Comparison of ENCODE assay signal across 15 mouse cellular contexts in genomic region chr3:32408811-32409273, GRCm38 (mm10). TPM values are rescaled to one million over a fixed set of nuclear protein-coding genes. Genes with fewer than 3 reads are reported as not detected.
A peak's percentile ranks its signal among the peaks of the same experiment; 100 is the strongest.
DNase-seq lines count a peak whose midpoint lies in the region; ATAC-seq and TF ChIP-seq lines count a peak whose summit lies in the region.
"Had no signal": no experiment of that assay in that cellular context is flagged by ENCODE, and none has a peak within 500 bp of the region (broad histone marks: within the 10 kb centered on the region; RNA-seq: fewer than 3 reads in every experiment).

No protein-coding gene starts in this region.

- H3K4me3 ChIP-seq in testis, adult 2 months (ENCODE audit: control insufficient read depth, low read depth, low read length), result no peak overlapping the region
- H3K4me3 ChIP-seq in brown adipose tissue, adult 24 weeks (ENCODE audit: insufficient read depth, low read depth, low read length), result no peak overlapping the region
- H3K4me3 ChIP-seq in lung, postnatal 0 days (ENCODE audit: low read depth, low read length), result no peak overlapping the region
- no peak overlapping the region for H3K4me3 ChIP-seq in hindbrain, embryonic 11.5 days (ENCODE audit: low read depth, low read length)
- H3K4me3 ChIP-seq: erythroblast, embryonic 14.5 days; heart, embryonic 10.5 days; limb, embryonic 15.5 days; midbrain, embryonic 12.5 days; neural tube, embryonic 13.5 days had no signal

- peak overlapping the region; percentile 22; the same call in 1 of the 2 replicates for H3K27ac ChIP-seq in testis, adult 2 months (ENCODE audit: control insufficient read depth, insufficient read depth, low read depth, low read length)
- peak overlapping the region; percentile 89 for H3K27ac ChIP-seq in brown adipose tissue, adult 24 weeks (replicated peaks; ENCODE audit: low read depth, low read length)
- H3K27ac ChIP-seq in lung, postnatal 0 days (ENCODE audit: low read length), result peak overlapping the region; percentile 73
- H3K27ac ChIP-seq in hindbrain, embryonic 11.5 days (ENCODE audit: low read depth, low read length), result no peak overlapping the region
- H3K27ac ChIP-seq: heart, embryonic 10.5 days; hindbrain, embryonic 14.5 days; limb, embryonic 15.5 days; midbrain, embryonic 12.5 days; neural tube, embryonic 13.5 days had no signal

- no peak for TF ChIP-seq POLR2A in testis, adult 2 months (IDR thresholded peaks at IDR 0.05; ENCODE audit: control insufficient read depth, low read depth, low read length)

- H3K9me3 ChIP-seq in lung, postnatal 0 days (ENCODE audit: low read length), result no peaks in the 10 kb centered on the region
- H3K9me3 ChIP-seq in hindbrain, embryonic 11.5 days (ENCODE audit: control insufficient read depth, low read length), result no peaks in the 10 kb centered on the region
- H3K9me3 ChIP-seq: heart, embryonic 10.5 days; limb, embryonic 15.5 days; midbrain, embryonic 12.5 days; neural tube, embryonic 13.5 days had no signal

- no peak for DNase-seq in testis, postnatal 14 days (ENCODE audit: low spot score)
- DNase-seq in lung, postnatal 0 days (ENCODE audit: low spot score), result peak; percentile 93
- DNase-seq in urinary bladder, postnatal 4 days (ENCODE audit: low spot score in 2 of 2), result no peak
- no peak for DNase-seq in hindbrain, embryonic 11.5 days (ENCODE audit: low spot score)
- no peak for DNase-seq in layer of hippocampus, postnatal 10 days (ENCODE audit: low spot score in 2 of 2)
- DNase-seq: cerebellum, postnatal 36 days; kidney, postnatal 14 days had no signal

- ATAC-seq in lung, postnatal 0 days, result peak; percentile 88
- no peak for ATAC-seq in hindbrain, embryonic 11.5 days (ENCODE audit: low FRiP score)

- peak; percentile 98 for TF ChIP-seq EP300 in lung, postnatal 0 days (IDR thresholded peaks at IDR 0.05)

- no peaks in the 10 kb centered on the region for H3K27me3 ChIP-seq in testis, adult 2 months (ENCODE audit: control insufficient read depth, insufficient read depth, low read length)
- no peaks in the 10 kb centered on the region for H3K27me3 ChIP-seq in lung, postnatal 0 days (replicated peaks; ENCODE audit: insufficient read depth, low read length)
- H3K27me3 ChIP-seq in hindbrain, embryonic 11.5 days (ENCODE audit: control insufficient read depth, insufficient read depth, low read length), result no peaks in the 10 kb centered on the region
- H3K27me3 ChIP-seq: limb, embryonic 15.5 days; midbrain, embryonic 12.5 days; neural tube, embryonic 13.5 days had no signal

- no peak overlapping the region for H3K4me2 ChIP-seq in lung, postnatal 0 days (replicated peaks; ENCODE audit: low read depth, low read length)
- no peak overlapping the region for H3K4me2 ChIP-seq in hindbrain, embryonic 11.5 days (replicated peaks; ENCODE audit: low read depth, low read length)
- H3K4me2 ChIP-seq: hindbrain, embryonic 14.5 days; limb, embryonic 15.5 days; midbrain, embryonic 12.5 days; neural tube, embryonic 13.5 days had no signal

- no peak overlapping the region for H3K9ac ChIP-seq in lung, postnatal 0 days (replicated peaks; ENCODE audit: low read depth)
- no peak overlapping the region for H3K9ac ChIP-seq in hindbrain, embryonic 11.5 days (ENCODE audit: low read depth, low read length)
- H3K9ac ChIP-seq: hindbrain, embryonic 14.5 days; limb, embryonic 15.5 days; midbrain, embryonic 12.5 days; neural tube, embryonic 13.5 days had no signal

- H3K4me1 ChIP-seq in testis, adult 2 months (ENCODE audit: control insufficient read depth, insufficient read depth, low read length), result no peaks in the 10 kb centered on the region
- peaks cover 17% of the 10 kb centered on the region for H3K4me1 ChIP-seq in brown adipose tissue, adult 24 weeks (ENCODE audit: control insufficient read depth, insufficient read depth, insufficient read length, low read length)
- peaks cover 28% of the 10 kb centered on the region for H3K4me1 ChIP-seq in lung, postnatal 0 days (ENCODE audit: insufficient read depth, low read depth, low read length)
- no peaks in the 10 kb centered on the region for H3K4me1 ChIP-seq in hindbrain, embryonic 11.5 days (replicated peaks; ENCODE audit: control insufficient read depth, insufficient read depth, low read length)
- H3K4me1 ChIP-seq: midbrain, embryonic 12.5 days had no signal

- H3K36me3 ChIP-seq in testis, adult 2 months (ENCODE audit: control insufficient read depth, insufficient read depth, low read length), result no peaks in the 10 kb centered on the region
- no peaks in the 10 kb centered on the region for H3K36me3 ChIP-seq in lung, postnatal 0 days (ENCODE audit: insufficient read depth, low read length)
- no peaks in the 10 kb centered on the region for H3K36me3 ChIP-seq in hindbrain, embryonic 11.5 days (ENCODE audit: control insufficient read depth, insufficient read depth, low read length)
- H3K36me3 ChIP-seq: heart, embryonic 10.5 days; limb, embryonic 15.5 days; midbrain, embryonic 12.5 days; neural tube, embryonic 13.5 days had no signal

- 48% methylated on average over 3 of the region's 3 CpGs for WGBS in lung, postnatal 0 days
- WGBS in hindbrain, embryonic 11.5 days, result 92% methylated on average over 3 of the region's 3 CpGs

- no peak for TF ChIP-seq CTCF in testis, adult 2 months (IDR thresholded peaks at IDR 0.05; ENCODE audit: control insufficient read depth, insufficient read depth, insufficient replicate concordance, low read depth, low read length)
- TF ChIP-seq CTCF in lung, postnatal 0 days (IDR thresholded peaks at IDR 0.05), result no peak

RNA-seq across cellular contexts. Expression of gene Pik3ca, which starts 11.4 kb away (rescaled TPM):
- 4.3 and 4.9 TPM in 2 replicates for polyA plus RNA-seq in testis, adult 2 months (2012; rRNA removed)
- polyA plus RNA-seq in brown adipose tissue, adult 24 weeks (2012; ENCODE audit: insufficient read depth, insufficient read length, missing spikeins), result 14.3 and 17.7 TPM in 2 replicates
- 13.4 and 16.0 TPM in 2 replicates for polyA plus RNA-seq in lung, postnatal 0 days (2015; fragmentation: Nextera tagmentation; extraction: Ambion mirVana)
- 17.8 and 21.6 TPM in 2 replicates for polyA plus RNA-seq in hindbrain, embryonic 11.5 days (2014; fragmentation: Nextera tagmentation; extraction: Ambion mirVana)
- total RNA-seq in layer of hippocampus, postnatal 10 days (2021), result 10 to 100 TPM; 42.0 to 46.3 TPM

RNA-seq across cellular contexts. Expression of gene Zmat3, which starts 43.0 kb away (rescaled TPM):
- 38.2 and 40.1 TPM in 2 replicates for polyA plus RNA-seq in testis, adult 2 months (2012; rRNA removed)
- 2.9 and 3.5 TPM in 2 replicates for polyA plus RNA-seq in brown adipose tissue, adult 24 weeks (2012; ENCODE audit: insufficient read depth, insufficient read length, missing spikeins)
- polyA plus RNA-seq in lung, postnatal 0 days (2015; fragmentation: Nextera tagmentation; extraction: Ambion mirVana), result 1.9 and 2.1 TPM in 2 replicates
- 10.7 and 11.6 TPM in 2 replicates for polyA plus RNA-seq in hindbrain, embryonic 11.5 days (2014; fragmentation: Nextera tagmentation; extraction: Ambion mirVana)
- total RNA-seq in layer of hippocampus, postnatal 10 days (2021), result 10 to 100 TPM; 64.5 to 66.5 TPM
